Comparison of ENCODE assay signal across 15 mouse cellular contexts in genomic region chr4:47774664-47775063, GRCm38 (mm10).
"Had no signal": no experiment of that assay in that cellular context is flagged by ENCODE, and none has a peak within 500 bp of the region (broad histone marks: within the 10 kb centered on the region; RNA-seq: fewer than 3 reads in every experiment).

No protein-coding gene starts in this region.

- H3K27me3 ChIP-seq: neural tube, embryonic 15.5 days; stomach, embryonic 15.5 days had no signal

- H3K36me3 ChIP-seq: neural tube, embryonic 15.5 days; stomach, embryonic 15.5 days had no signal

- H3K9me3 ChIP-seq: neural tube, embryonic 15.5 days; stomach, embryonic 15.5 days had no signal

- H3K4me1 ChIP-seq: stomach, embryonic 15.5 days had no signal

- H3K9ac ChIP-seq: neural tube, embryonic 15.5 days; stomach, embryonic 15.5 days had no signal

- H3K4me2 ChIP-seq: neural tube, embryonic 15.5 days; stomach, embryonic 15.5 days had no signal

- DNase-seq: retina, postnatal 1 day; right cerebral cortex, adult 18-20 months; right cerebral cortex, postnatal 14 days; right cerebral cortex, postnatal 25 days; right cerebral cortex, postnatal 4 days; spleen, adult 18-20 months; thymus, adult 18-20 months; thymus, adult 2 months; thymus, postnatal 14 days; thymus, postnatal 25 days; thymus, postnatal 36 days; thymus, postnatal 4 days had no signal

- H3K27ac ChIP-seq: neural tube, embryonic 15.5 days; stomach, embryonic 15.5 days; stomach, postnatal 0 days had no signal

- H3K4me3 ChIP-seq: neural tube, embryonic 15.5 days; stomach, embryonic 15.5 days had no signal
